Mouse (Mus musculus) CD4-positive, CD25-positive, alpha-beta regulatory T cell, adult 4 months (primary cell): ENCODE results near the gene She. TPM values are rescaled to one million over a fixed set of nuclear protein-coding genes. Genes with fewer than 3 reads are reported as not detected.

Experiments
- ATAC-seq: one replicate; pipeline ENCODE4 v1.8.0; 2017
- polyA plus RNA-seq, 2 experiments: library from polyadenylated mRNA; unstranded; fragments of 100-300 nt; shearing (Covaris generic); gene quantifications; one replicate each; pipeline ENCODE4 v1.2.1; 2017

She gene
- polyA plus RNA-seq, 2 experiments from 2014 or later, result 8.9 to 12.5 TPM

DNA sequence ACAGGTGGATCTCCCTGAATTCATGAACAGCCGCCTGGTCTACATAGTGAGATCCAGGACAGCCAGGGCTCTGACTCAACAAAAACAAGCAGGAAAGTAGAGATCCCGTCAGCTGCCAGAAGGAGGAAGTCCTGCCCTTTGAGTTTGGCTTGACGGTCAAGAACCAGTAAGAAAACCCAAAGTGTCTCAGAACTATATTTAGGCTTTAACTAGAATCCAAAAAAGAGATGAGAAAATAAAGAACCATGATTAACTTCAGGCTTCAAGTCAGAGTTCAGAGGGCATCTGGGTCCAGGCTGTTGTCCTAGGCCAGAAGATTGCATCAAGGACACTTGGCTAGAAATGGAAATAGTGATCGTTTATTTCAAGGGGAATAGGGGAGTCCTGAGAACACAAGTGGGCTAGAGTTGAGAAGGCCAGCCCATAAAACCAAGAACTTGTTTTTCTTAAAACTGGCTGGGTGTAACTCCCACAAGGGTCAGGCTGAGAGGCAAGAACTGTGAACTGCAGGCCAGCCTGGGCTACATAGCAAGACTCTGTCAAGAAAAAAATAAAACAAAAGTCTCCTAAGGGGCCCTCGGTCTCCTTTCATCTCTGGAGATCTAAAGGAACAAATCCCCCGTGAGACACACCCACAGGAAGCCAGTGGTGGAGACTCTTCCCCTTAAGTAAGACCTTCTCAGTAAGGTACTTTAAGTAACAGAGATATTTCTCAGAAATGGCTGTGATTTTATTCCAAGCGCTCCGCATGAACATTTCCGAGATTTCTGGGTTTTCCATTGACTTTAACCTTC lies 32.7 kb downstream of the She start:
- peak; percentile 77 for ATAC-seq

GRCm38 (mm10) chr3:89865020-89865419 lies 33.9 kb downstream of the She start:
- ATAC-seq, result no peak

DNA sequence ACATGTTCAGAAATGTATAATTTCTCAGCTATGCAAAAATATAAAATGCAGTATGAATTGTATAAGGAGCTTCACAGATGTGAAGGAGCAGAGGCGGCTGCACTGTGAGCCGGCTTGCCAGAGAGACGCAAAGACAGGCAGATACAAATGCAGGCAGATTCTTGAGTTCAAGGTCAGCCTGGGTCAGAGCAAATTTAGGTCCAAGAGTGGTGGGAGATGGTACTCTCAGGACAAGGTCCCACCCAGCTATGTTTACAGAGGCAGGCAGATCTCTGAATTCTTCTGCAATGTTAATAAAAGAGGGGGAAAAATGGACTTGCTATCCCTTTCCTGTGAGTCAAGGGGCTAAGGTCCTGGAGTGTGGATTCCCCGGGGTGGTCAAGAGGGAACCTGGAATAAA lies 34.6 kb downstream of the She start:
- no peak for ATAC-seq

- ATAC-seq, result no peak
Measured at GRCm38 (mm10) chr3:89867651-89868050, 36.5 kb downstream of the She start.

DNA sequence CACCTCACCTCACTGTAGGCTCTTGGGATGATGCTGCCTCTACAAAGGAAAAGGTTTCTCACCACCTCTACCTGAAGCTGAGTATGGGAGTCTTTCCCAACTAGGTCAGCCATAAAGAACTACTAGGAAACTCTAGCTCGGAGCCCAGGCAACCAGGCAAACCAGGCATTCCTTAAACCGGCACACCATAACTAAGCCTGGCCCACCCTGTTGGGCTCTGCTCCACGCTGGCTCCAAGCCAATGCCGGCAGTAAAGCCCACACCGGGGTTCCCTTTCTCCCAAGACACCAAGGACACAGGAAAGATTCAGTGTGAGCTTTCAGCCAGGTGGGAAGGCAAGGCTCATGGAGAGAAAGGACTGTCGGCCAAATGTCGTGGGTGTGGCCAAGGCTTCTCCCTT lies 37.2 kb downstream of the She start:
- no peak for ATAC-seq

DNA sequence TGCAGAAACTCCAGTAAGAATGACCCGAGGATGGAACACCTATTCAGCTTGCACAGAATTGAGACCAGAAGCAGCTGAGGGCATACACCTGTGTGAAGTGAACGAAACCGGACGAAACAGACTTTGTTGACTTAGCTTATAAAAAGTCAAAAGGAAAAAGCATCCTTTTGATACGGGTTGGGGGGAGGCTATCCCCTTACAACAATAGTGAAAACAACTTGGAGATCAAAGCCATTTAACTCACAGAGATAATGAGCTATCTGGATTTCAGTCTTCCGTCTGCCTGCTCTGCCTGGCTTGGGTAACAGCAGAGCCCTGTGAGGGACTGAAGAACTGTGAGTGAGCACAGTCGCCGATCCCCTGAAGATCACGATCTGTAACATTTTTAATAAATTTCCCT lies 37.8 kb downstream of the She start:
- no peak for ATAC-seq

GRCm38 (mm10) chr3:89869556-89869955 lies 38.4 kb downstream of the She start:
- ATAC-seq, result peak; percentile 10

GRCm38 (mm10) chr3:89870472-89871271 lies 39.5 kb downstream of the She start:
- ATAC-seq, result peak; percentile 22

- no peak for ATAC-seq
Measured at GRCm38 (mm10) chr3:89871339-89871914, 40.3 kb downstream of the She start.

- ATAC-seq, result peak; percentile 81
Measured at GRCm38 (mm10) chr3:89872209-89872608, 41.0 kb downstream of the She start.

DNA sequence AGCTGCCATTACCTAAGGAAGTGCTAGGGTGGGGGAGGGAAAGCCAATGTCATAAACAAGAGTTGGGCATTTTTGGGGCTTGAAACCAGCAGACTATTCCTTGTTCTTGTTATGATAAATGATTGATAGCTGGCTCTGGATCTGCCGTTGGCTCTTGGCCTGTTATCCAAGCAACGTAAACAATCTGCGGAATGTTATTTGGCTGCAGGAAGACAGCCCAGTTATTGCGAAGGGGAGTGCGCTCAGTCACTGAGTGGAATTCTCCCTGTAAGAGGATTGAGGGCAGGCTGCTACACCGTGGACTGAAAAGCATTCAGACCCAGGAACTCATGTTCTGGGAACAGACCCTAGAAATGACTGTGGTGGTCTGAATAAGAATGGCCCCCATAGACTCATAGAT lies 41.5 kb downstream of the She start:
- ATAC-seq, result no peak

DNA sequence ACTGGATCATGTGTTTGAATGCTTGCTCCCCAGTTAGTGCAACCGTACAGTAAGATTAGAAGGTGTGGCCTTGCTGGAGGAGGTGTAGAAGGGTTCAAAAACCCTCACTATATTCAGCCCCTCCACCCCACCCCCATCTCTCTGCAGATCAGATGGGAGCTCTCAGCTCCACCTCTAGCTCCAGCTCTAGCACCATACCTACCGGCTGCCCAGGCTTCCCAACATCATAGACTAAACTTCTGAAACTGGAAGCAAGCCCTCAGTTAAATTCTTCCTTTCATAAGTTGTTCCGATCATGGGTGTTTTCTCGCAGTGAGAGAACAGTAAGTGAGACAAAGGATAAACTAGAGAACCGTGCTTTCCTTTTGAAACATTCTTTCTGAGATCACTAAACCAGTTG lies 42.9 kb downstream of the She start:
- no peak for ATAC-seq

GRCm38 (mm10) chr3:89875021-89875420 lies 43.9 kb downstream of the She start:
- no peak for ATAC-seq

DNA sequence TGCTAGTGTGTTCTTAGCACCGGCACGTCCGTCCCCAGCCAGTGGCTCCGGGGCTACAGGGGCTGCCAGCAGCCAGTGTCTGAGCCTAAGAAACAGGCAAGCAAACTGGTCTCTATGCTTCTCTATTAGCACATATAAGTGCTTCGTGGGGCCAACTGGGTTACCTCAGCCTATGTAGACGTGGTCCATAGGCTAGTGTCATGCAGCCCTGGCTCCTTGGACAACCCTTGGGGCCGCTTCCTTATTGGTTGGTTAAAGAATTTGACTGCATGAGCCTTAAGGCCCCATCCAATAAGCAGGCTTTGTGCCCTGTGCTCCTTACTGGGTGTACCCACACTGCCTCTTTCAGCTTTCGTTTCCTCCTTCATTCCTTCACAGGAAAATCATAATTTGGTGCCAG lies 44.6 kb downstream of the She start:
- ATAC-seq, result no peak

DNA sequence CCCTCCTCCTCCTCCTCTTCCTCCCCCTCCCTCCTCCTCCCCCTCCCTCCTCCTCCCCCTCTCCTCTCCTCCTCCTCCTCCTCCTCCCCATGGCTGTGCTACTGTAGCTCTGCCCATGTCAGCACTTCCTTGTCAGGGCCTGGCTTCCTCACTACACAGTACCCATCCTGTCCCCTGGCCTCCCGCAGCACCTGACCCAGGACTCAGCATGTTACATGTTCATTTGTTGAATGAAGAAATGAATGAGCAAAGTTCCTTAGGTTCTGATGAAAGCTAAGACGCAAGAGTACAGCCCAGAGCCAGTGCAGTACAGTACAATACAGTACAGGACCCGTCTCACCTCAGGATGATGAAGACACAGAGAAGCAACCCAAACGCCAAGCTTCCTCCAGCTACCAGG lies 45.3 kb downstream of the She start:
- peak; percentile 28 for ATAC-seq

DNA sequence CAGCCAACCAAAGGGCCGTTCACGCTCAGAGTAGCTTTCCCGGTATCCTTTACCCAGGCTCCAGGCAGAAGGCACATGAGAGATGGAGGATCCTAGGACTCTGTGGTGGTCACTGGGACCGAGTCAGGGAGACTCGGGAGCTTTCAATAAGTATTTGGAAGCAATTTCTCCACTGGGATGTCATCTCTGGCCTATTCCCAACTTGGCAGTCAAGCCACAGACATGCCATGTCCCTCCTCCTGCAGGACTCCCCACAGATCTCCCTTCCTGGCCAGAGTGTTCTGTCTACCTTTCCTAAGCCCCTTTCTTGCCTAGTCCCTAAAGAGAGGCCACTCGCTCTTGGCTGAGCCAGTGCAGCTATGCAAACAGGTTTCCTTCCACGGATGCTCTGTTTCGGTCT lies 46.0 kb downstream of the She start:
- no peak for ATAC-seq

DNA sequence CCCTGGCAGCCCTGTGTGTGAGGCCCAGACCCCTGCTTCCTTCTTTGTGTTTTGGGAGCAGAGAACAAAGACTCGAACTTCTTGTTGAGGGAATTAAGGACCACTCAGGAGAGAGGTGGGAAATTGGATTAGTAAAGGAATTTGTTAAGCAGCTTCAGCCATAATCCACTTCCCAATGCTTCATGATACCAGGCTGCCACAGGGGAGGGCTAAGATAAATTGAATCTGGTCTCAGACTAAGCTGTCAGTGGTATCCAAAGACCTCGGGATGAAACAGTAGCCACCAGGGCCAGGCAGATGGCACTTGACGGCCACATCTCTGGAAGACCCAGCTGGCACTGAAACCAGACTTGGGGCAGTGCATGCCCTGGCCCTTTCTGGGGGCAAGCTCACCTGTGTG lies 47.3 kb downstream of the She start:
- no peak for ATAC-seq

- no peak for ATAC-seq
Measured at GRCm38 (mm10) chr3:89879326-89879725, 48.2 kb downstream of the She start.

- peak; percentile 50 for ATAC-seq
Measured at GRCm38 (mm10) chr3:89880036-89880851, 49.1 kb downstream of the She start.

DNA sequence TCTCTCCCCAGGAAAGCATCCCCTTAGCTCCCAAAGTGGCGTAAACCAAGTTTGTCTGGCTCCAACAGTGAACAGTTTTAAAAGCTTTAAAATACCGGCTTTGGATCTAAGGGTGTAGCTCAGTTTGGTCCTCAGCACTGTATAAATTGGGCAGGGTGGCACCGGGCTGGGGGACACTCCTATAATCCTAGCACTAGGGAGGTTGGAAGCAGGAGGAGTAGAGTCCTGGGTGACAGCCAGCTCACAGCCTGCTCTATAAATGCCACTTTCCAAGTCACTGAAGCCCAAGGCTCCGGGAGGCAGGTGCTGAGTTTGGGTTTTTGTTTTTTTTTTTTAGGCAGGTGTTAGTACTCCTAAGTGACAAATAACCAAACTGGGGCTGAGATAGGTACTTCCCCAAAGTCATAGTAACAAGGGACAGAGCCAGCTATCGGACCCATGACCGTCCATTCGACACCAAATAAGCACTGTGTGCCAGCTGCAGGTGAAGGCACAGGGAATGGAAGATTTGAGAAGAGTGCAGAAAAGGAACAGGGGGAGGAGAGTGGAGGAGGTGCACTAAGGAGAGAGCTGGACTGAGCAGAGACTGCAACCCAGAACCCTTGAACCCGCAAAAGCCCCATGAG lies 51.5 kb downstream of the She start:
- ATAC-seq, result peak; percentile 33

DNA sequence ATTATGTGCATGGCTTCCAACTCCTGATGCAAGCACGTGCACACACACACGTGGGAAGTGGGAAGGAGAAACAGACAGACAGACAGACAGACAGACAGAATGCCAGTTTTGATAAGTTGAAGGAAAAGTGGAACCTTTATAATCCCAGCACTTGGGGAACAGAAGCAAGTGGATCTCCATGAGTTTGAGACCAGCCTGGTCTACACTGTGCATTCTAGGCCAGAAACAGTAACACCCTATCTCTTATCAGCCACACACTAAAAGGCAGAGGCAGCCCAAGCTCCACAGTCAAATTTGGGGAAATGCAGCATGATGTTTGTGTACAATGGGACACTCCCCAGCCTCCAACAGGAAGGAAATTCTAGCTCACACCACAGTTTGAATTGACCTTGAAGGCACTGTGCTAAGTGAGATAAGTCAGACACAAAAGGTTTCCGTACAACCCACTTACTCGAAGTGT lies 52.4 kb downstream of the She start:
- ATAC-seq, result no peak

DNA sequence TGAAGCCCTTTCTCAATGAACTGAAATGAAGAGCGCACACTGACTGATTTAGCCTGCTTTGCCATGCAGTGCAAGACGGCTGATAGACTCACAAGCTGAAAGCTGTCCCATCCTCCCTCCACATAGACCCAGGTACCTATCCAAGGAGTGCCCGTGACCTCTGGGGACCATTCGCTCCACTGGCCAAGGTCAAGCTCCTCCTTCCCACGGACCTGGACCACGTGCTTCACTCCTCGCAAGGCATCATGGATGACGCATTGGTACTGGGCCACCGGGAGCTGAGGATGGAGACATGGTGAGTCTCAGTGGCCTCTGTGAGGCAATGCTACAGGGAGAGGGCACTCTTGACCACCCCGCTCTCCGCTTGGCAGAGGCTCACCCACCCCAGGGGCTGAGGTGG lies 54.6 kb downstream of the She start:
- no peak for ATAC-seq
